Mouse (Mus musculus) lung, embryonic 16.5 days (tissue): ENCODE measurements at regions not wholly inside any gene's neighbourhood (a gene's known extent, or its start where the extent isn't known, plus 50 kb on each side); places are given as distances from the start of the nearest gene placed in this dataset.

ENCODE experiments used
- ATAC-seq: fragments of 200-750 bp; cut with Nextera tagmentation; 2 replicates; pipeline ENCODE4 v1.8.0; 2017; ENCODE audit warnings: low read depth, mild to moderate bottlenecking, moderate library complexity
- H3K27ac ChIP-seq: fragments of 300-500 bp; sonication (generic); 2 replicates; pipeline ENCODE4 v1.5.1; 2014; ENCODE audit warnings: mild to moderate bottlenecking, control low read depth, low read length
- H3K27me3 ChIP-seq: fragments of 300-500 bp; sonication (generic); 2 replicates; pipeline ENCODE4 v1.6.1; 2014; ENCODE audit warnings: low read depth, low read length, mixed read lengths; ENCODE audit not compliant: control insufficient read depth, insufficient read depth
- H3K36me3 ChIP-seq: fragments of 300-500 bp; sonication (generic); 2 replicates; pipeline ENCODE4 v1.6.1; 2014; ENCODE audit warnings: low read length; ENCODE audit not compliant: control insufficient read depth, insufficient read depth
- H3K4me1 ChIP-seq: fragments of 300-500 bp; sonication (generic); replicated peaks from 2 replicates; pipeline ENCODE4 v1.6.1; 2014; ENCODE audit warnings: low read length, mixed read lengths; ENCODE audit not compliant: control insufficient read depth, insufficient read depth
- H3K4me2 ChIP-seq: fragments of 300-500 bp; sonication (generic); 2 replicates; pipeline ENCODE4 v1.6.1; 2014; ENCODE audit warnings: low read depth, low read length, control low read depth
- H3K4me3 ChIP-seq: fragments of 300-500 bp; sonication (generic); 2 replicates; pipeline ENCODE4 v1.5.1; 2014; ENCODE audit warnings: mild to moderate bottlenecking, low read length, control low read depth
- H3K9ac ChIP-seq: fragments of 300-500 bp; sonication (generic); 2 replicates; pipeline ENCODE4 v1.6.1; 2014; ENCODE audit warnings: low read length, control low read depth
- H3K9me3 ChIP-seq: fragments of 300-500 bp; sonication (generic); 2 replicates; pipeline ENCODE4 v1.6.1; 2016; ENCODE audit warnings: low read length; ENCODE audit not compliant: control insufficient read depth
- WGBS: fragments of 180-500 bp; shearing (Covaris S2); extraction: QIAGEN DNeasy Blood & Tissue Kit; methylation state at CpG from one replicate; pipeline ENCODE4 v1.1.7; 2014; 5-methylcytosine and 5-hydroxymethylcytosine counted together

GRCm38 (mm10) chr13:101876069-101876468 lies 108.1 kb upstream of the Pik3r1 start:
- H3K27me3 ChIP-seq: no peaks in the 10 kb centered on the region
- no peaks in the 10 kb centered on the region for H3K9me3 ChIP-seq
- WGBS: 85% methylated on average over 2 of the region's 2 CpGs
- ATAC-seq: no peak
- no peak overlapping the region for H3K9ac ChIP-seq
- no peak overlapping the region for H3K4me2 ChIP-seq
- no peaks in the 10 kb centered on the region for H3K4me1 ChIP-seq
- H3K27ac ChIP-seq: no peak overlapping the region
- H3K36me3 ChIP-seq: no peaks in the 10 kb centered on the region
- H3K4me3 ChIP-seq: no peak overlapping the region

- 74% methylated on average over 3 of the region's 3 CpGs for WGBS
Observed at GRCm38 (mm10) chr13:101876601-101877000, 108.6 kb upstream of the Pik3r1 start.

GRCm38 (mm10) chr13:101878168-101878567 lies 110.2 kb upstream of the Pik3r1 start:
- Histone ChIP-seq H3K9me3 (no peaks in the 10 kb centered on the region), H3K4me2 (no peak overlapping the region), H3K4me1 (no peaks in the 10 kb centered on the region), H3K36me3 (no peaks in the 10 kb centered on the region), H3K27me3 (no peaks in the 10 kb centered on the region), H3K9ac (no peak overlapping the region), H3K27ac (no peak overlapping the region), H3K4me3 (no peak overlapping the region)
- no peak for ATAC-seq

More at GRCm38 (mm10) chr13:101876601-101877000, 108.6 kb upstream of the Pik3r1 start:
- Histone ChIP-seq H3K27me3 (no peaks in the 10 kb centered on the region), H3K9ac (no peak overlapping the region), H3K4me1 (no peaks in the 10 kb centered on the region), H3K4me3 (no peak overlapping the region), H3K4me2 (no peak overlapping the region), H3K9me3 (no peaks in the 10 kb centered on the region), H3K27ac (no peak overlapping the region), H3K36me3 (no peaks in the 10 kb centered on the region)
- no peak for ATAC-seq

- H3K36me3 ChIP-seq: no peaks in the 10 kb centered on the region
- H3K27ac ChIP-seq: no peak overlapping the region
- no peaks in the 10 kb centered on the region for H3K4me1 ChIP-seq
- WGBS: 65% methylated on average over 8 of the region's 8 CpGs
- H3K4me2 ChIP-seq: no peak overlapping the region
- H3K27me3 ChIP-seq: no peaks in the 10 kb centered on the region
- ATAC-seq: no peak
- no peaks in the 10 kb centered on the region for H3K9me3 ChIP-seq
- H3K4me3 ChIP-seq: no peak overlapping the region
- H3K9ac ChIP-seq: no peak overlapping the region
Observed at GRCm38 (mm10) chr13:101879561-101880081, 111.6 kb upstream of the Pik3r1 start.

GRCm38 (mm10) chr13:101883177-101883576 lies 115.2 kb upstream of the Pik3r1 start:
- Histone ChIP-seq H3K36me3 (no peaks in the 10 kb centered on the region), H3K4me1 (no peaks in the 10 kb centered on the region), H3K4me2 (no peak overlapping the region), H3K27me3 (no peaks in the 10 kb centered on the region), H3K4me3 (no peak overlapping the region), H3K9ac (no peak overlapping the region), H3K27ac (no peak overlapping the region), H3K9me3 (no peaks in the 10 kb centered on the region)
- no peak for ATAC-seq

- no peak overlapping the region for H3K9ac ChIP-seq
- 63% methylated on average over 3 of the region's 3 CpGs for WGBS
- H3K27me3 ChIP-seq: no peaks in the 10 kb centered on the region
- H3K36me3 ChIP-seq: no peaks in the 10 kb centered on the region
- H3K9me3 ChIP-seq: no peaks in the 10 kb centered on the region
- no peak overlapping the region for H3K4me3 ChIP-seq
- ATAC-seq: no peak
- no peak overlapping the region for H3K4me2 ChIP-seq
- H3K4me1 ChIP-seq: no peaks in the 10 kb centered on the region
- no peak overlapping the region for H3K27ac ChIP-seq
Observed at GRCm38 (mm10) chr13:101884752-101885151, 116.7 kb upstream of the Pik3r1 start.

GRCm38 (mm10) chr13:101891473-101891872 lies 123.5 kb upstream of the Pik3r1 start:
- WGBS: 58% methylated on average over 4 of the region's 4 CpGs
- no peaks in the 10 kb centered on the region for H3K27me3 ChIP-seq
- no peaks in the 10 kb centered on the region for H3K36me3 ChIP-seq
- no peak overlapping the region for H3K4me3 ChIP-seq
- ATAC-seq: no peak
- peaks cover 2% of the 10 kb centered on the region; the same call in 1 of the 2 replicates for H3K4me1 ChIP-seq
- no peak overlapping the region for H3K27ac ChIP-seq
- H3K9me3 ChIP-seq: no peaks in the 10 kb centered on the region
- H3K4me2 ChIP-seq: no peak overlapping the region
- no peak overlapping the region for H3K9ac ChIP-seq

GRCm38 (mm10) chr13:101893035-101893600 lies 125.1 kb upstream of the Pik3r1 start:
- peak; percentile 88 for ATAC-seq
- no peaks in the 10 kb centered on the region for H3K9me3 ChIP-seq
- H3K27me3 ChIP-seq: no peaks in the 10 kb centered on the region
- H3K27ac ChIP-seq: no peak overlapping the region
- H3K36me3 ChIP-seq: no peaks in the 10 kb centered on the region
- no peak overlapping the region for H3K4me3 ChIP-seq
- H3K4me2 ChIP-seq: no peak overlapping the region
- H3K9ac ChIP-seq: no peak overlapping the region
- peaks cover 2% of the 10 kb centered on the region; the same call in 1 of the 2 replicates for H3K4me1 ChIP-seq
- 35% methylated on average over 10 of the region's 10 CpGs for WGBS

GRCm38 (mm10) chr13:101895161-101895560 lies 127.1 kb upstream of the Pik3r1 start:
- no peak overlapping the region for H3K4me3 ChIP-seq
- no peak overlapping the region for H3K27ac ChIP-seq
- H3K9ac ChIP-seq: no peak overlapping the region
- no peaks in the 10 kb centered on the region for H3K27me3 ChIP-seq
- H3K9me3 ChIP-seq: no peaks in the 10 kb centered on the region
- WGBS: 64% methylated on average over 7 of the region's 7 CpGs
- H3K36me3 ChIP-seq: no peaks in the 10 kb centered on the region
- peaks cover 2% of the 10 kb centered on the region; the same call in 1 of the 2 replicates for H3K4me1 ChIP-seq
- H3K4me2 ChIP-seq: no peak overlapping the region
- ATAC-seq: no peak

- ATAC-seq: no peak
- no peak overlapping the region for H3K27ac ChIP-seq
- no peak overlapping the region for H3K4me3 ChIP-seq
- peaks cover 2% of the 10 kb centered on the region; the same call in 1 of the 2 replicates for H3K4me1 ChIP-seq
- H3K9ac ChIP-seq: no peak overlapping the region
- H3K27me3 ChIP-seq: no peaks in the 10 kb centered on the region
- no peaks in the 10 kb centered on the region for H3K36me3 ChIP-seq
- 79% methylated on average over 4 of the region's 4 CpGs for WGBS
- H3K9me3 ChIP-seq: no peaks in the 10 kb centered on the region
- no peak overlapping the region for H3K4me2 ChIP-seq
Observed at GRCm38 (mm10) chr13:101895686-101896085, 127.7 kb upstream of the Pik3r1 start.
